Mouse (Mus musculus) cerebellum, postnatal 14 days (tissue): ENCODE measurements around the gene Cad.

Experiments used
- DNase-seq, 2 experiments: peaks; one replicate each; pipeline ENCODE4 v3.0.0; 2021; ENCODE audit warnings: mixed read lengths in 2 of 2

The Cad gene

GRCm38 (mm10) chr5:31071059-31071458 is 16.5 kb downstream of the Cad start:
- no peak for DNase-seq

GRCm38 (mm10) chr5:31071821-31072220 is 17.2 kb downstream of the Cad start:
- DNase-seq: no peak

- DNase-seq: no peak
These were observed 18.6 kb downstream of the Cad start for GRCm38 (mm10) chr5:31073176-31073575.

- DNase-seq: no peak
These were observed 21.8 kb downstream of the Cad start for GRCm38 (mm10) chr5:31076346-31076745.

- peak in 1 of 2 experiments; percentile 50 for DNase-seq
These were observed 25.6 kb downstream of the Cad start for GRCm38 (mm10) chr5:31080059-31080794.

- no peak for DNase-seq
These were observed 26.2 kb downstream of the Cad start for GRCm38 (mm10) chr5:31080795-31081164.

- DNase-seq: peak; percentile 62 to 80
These were observed 26.8 kb downstream of the Cad start for GRCm38 (mm10) chr5:31081386-31081785.

GRCm38 (mm10) chr5:31082355-31082754 is 27.8 kb downstream of the Cad start:
- DNase-seq: peak; percentile 49 to 82

- DNase-seq: no peak
These were observed 28.5 kb downstream of the Cad start for GRCm38 (mm10) chr5:31082935-31083625.

- no peak for DNase-seq
These were observed 29.4 kb downstream of the Cad start for GRCm38 (mm10) chr5:31083949-31084348.

GRCm38 (mm10) chr5:31086606-31087005 is 32.0 kb downstream of the Cad start:
- no peak for DNase-seq

GRCm38 (mm10) chr5:31087131-31087530 is 32.6 kb downstream of the Cad start:
- no peak for DNase-seq

- DNase-seq: peak in 1 of 2 experiments; percentile 10
These were observed 37.8 kb downstream of the Cad start for GRCm38 (mm10) chr5:31092231-31092975.

GRCm38 (mm10) chr5:31093151-31094041 is 38.8 kb downstream of the Cad start:
- peak; percentile 37 to 56 for DNase-seq

GRCm38 (mm10) chr5:31094100-31094798 is 39.7 kb downstream of the Cad start:
- DNase-seq: peak in 1 of 2 experiments; percentile 10

- peak; percentile 36 to 40 for DNase-seq
These were observed 40.5 kb downstream of the Cad start for GRCm38 (mm10) chr5:31094799-31095691.

GRCm38 (mm10) chr5:31095711-31096480 is 41.3 kb downstream of the Cad start:
- no peak for DNase-seq

GRCm38 (mm10) chr5:31105814-31106335 is 51.3 kb downstream of the Cad start, which contains the start of gene Dnajc5g:
Gene Dnajc5g, plus strand, starts transcription at chr5:31106285.
- DNase-seq: no peak

- DNase-seq: no peak
These were observed 53.5 kb downstream of the Cad start, which contains the start of gene Slc30a3 for GRCm38 (mm10) chr5:31108000-31108490. Gene Slc30a3, minus strand, starts transcription at chr5:31108237.
